Comparison of ENCODE assay signal across 8 mouse cellular contexts in genomic region chr10:85387219-85388070, GRCm38 (mm10). TPM values are rescaled to one million over a fixed set of nuclear protein-coding genes. Genes with fewer than 3 reads are reported as not detected.
A peak's percentile ranks its signal among the peaks of the same experiment; 100 is the strongest.
DNase-seq lines count a peak whose midpoint lies in the region; ATAC-seq lines count a peak whose summit lies in the region.

No protein-coding gene starts in this region.

- under 1% methylated on average over 78 of the region's 78 CpGs for WGBS in hindbrain, embryonic 14.5 days

- no peaks in the 10 kb centered on the region for H3K36me3 ChIP-seq in hindbrain, embryonic 14.5 days (replicated peaks; ENCODE audit: control insufficient read depth, insufficient read depth)

- peak overlapping the region; percentile 71 for H3K4me3 ChIP-seq in hindbrain, embryonic 14.5 days (replicated peaks; ENCODE audit: low read length)

- ATAC-seq in hindbrain, embryonic 14.5 days (ENCODE audit: low FRiP score): peak; percentile 23
- peak; percentile 19 for ATAC-seq in megakaryocyte-erythroid progenitor cell, adult 5-6 weeks (replicated peaks; ENCODE audit: low FRiP score, low TSS enrichment, poor library complexity, severe bottlenecking)

- H3K27me3 ChIP-seq in hindbrain, embryonic 14.5 days (ENCODE audit: control insufficient read depth, insufficient read depth, low read length): no peaks in the 10 kb centered on the region

- no peaks in the 10 kb centered on the region for H3K9me3 ChIP-seq in hindbrain, embryonic 14.5 days (ENCODE audit: control insufficient read depth, low read length)

- DNase-seq in kidney, adult 11 months: peak; percentile 24
- no peak for DNase-seq in kidney, postnatal 10 days
- DNase-seq in cerebellum, postnatal 14 days: peak; percentile 38 to 59
- DNase-seq in gastrocnemius, adult 18-20 months (ENCODE audit: low spot score): peak; percentile 12
- DNase-seq in hindbrain, embryonic 14.5 days (ENCODE audit: low spot score): peak; percentile 47
- peak; percentile 13 to 18 for DNase-seq in left cerebral cortex, adult 8-10 months (ENCODE audit: low spot score in 2 of 2)
- DNase-seq in right cerebral cortex, postnatal 14 days: peak; percentile 31

- peak overlapping the region; percentile 43; the same call in 1 of the 2 replicates for H3K27ac ChIP-seq in hindbrain, embryonic 14.5 days

- H3K4me2 ChIP-seq in hindbrain, embryonic 14.5 days (replicated peaks): peak overlapping the region; percentile 96

- peaks cover 22% of the 10 kb centered on the region for H3K4me1 ChIP-seq in hindbrain, embryonic 14.5 days (replicated peaks; ENCODE audit: control insufficient read depth, insufficient read depth, low read length)

- peak overlapping the region; percentile 83 for H3K9ac ChIP-seq in hindbrain, embryonic 14.5 days

RNA-seq across cellular contexts. Expression of gene Btbd11, which starts 0.8 kb away (rescaled TPM):
- total RNA-seq in gastrocnemius, adult 18-20 months (2021): under 1 TPM; 0.66 to 0.81 TPM
- polyA plus RNA-seq in hindbrain, embryonic 14.5 days (2014; fragmentation: Nextera tagmentation; extraction: Ambion mirVana): 28.7 and 32.0 TPM in 2 replicates
- total RNA-seq in left cerebral cortex, adult 8-10 months (2022): 10 to 100 TPM; 21.3 to 31.7 (median 27.6) TPM
- total RNA-seq in megakaryocyte-erythroid progenitor cell, adult 5-6 weeks (2014; fragmentation: Nextera tagmentation): not detected in 2 replicates
- 0.70 and 0.80 TPM in 2 replicates for total RNA-seq in megakaryocyte-erythroid progenitor cell, adult 5-6 weeks (2017)

Comparison
In these comparisons a context has a peak if more than half of its experiments do, and no peak if none do; other contexts are left out.
1. RNA of gene Btbd11, which starts 0.8 kb away (total RNA-seq): 21.3 to 31.7 TPM in left cerebral cortex, adult 8-10 months; 0.66 to 0.81 TPM in gastrocnemius, adult 18-20 months and 0.70 to 0.80 TPM in megakaryocyte-erythroid progenitor cell, adult 5-6 weeks; every median in the first group is over 10 times any median in the second.